Mouse (Mus musculus): Measurements from ENCODE around the gene 1700122O11Rik. TPM values are rescaled to one million over a fixed set of nuclear protein-coding genes. Genes with fewer than 3 reads are reported as not detected.

1700122O11Rik gene
- total RNA-seq, 2 experiments from 2014 or later = not detected

- DNase-seq = no peak
- intact Hi-C loops (cut with DNase I) = no loop called here
Observed at GRCm38 (mm10) chr17:47988074-47988473, 50.0 kb downstream of the 1700122O11Rik start.

Other genes starting within 250 kb of the 1700122O11Rik start
- 1 to 10 TPM; 6.4 to 8.2 TPM for gene Mdfi, start 203.6 kb downstream of the 1700122O11Rik start, total RNA-seq (2021)
- 10 to 100 TPM; 12.3 to 15.9 TPM for gene Foxp4, start 113.6 kb downstream of the 1700122O11Rik start, total RNA-seq (2021)
- gene 1700067P10Rik, start 51.0 kb upstream of the 1700122O11Rik start, total RNA-seq (2021) = not detected
- not detected for gene 9830107B12Rik, start 108.0 kb upstream of the 1700122O11Rik start, total RNA-seq (2021)
- not detected for gene A530064D06Rik, start 129.0 kb upstream of the 1700122O11Rik start, total RNA-seq (2021)
- gene Trem1, start 194.5 kb upstream of the 1700122O11Rik start, total RNA-seq (2021) = under 1 TPM; 0.12 to 0.15 TPM
- not detected for gene Trem3, start 209.5 kb upstream of the 1700122O11Rik start, total RNA-seq (2021)
- under 1 TPM; 0.14 to 0.97 TPM for gene Treml4, start 226.0 kb upstream of the 1700122O11Rik start, total RNA-seq (2021)